Mouse (Mus musculus) liver, adult 2 months (tissue): ENCODE results near the gene Spaca4. TPM values are rescaled to one million over a fixed set of nuclear protein-coding genes. Genes with fewer than 3 reads are reported as not detected.
A peak's percentile ranks its signal among the peaks of the same experiment; 100 is the strongest.

Source experiments
- DNase-seq: peaks from one replicate; pipeline ENCODE4 v3.0.0-alpha.2; 2011; ENCODE audit warnings: low read depth, low spot score; ENCODE audit errors: extremely low read depth
- H3K27ac ChIP-seq: fragments of 200-500 bp; replicated peaks from 2 replicates; pipeline ENCODE4 v1.5.1; 2012; ENCODE audit warnings: low read depth, mild to moderate bottlenecking, control low read depth, inconsistent platforms, low read length; ENCODE audit not compliant: insufficient read depth
- H3K27me3 ChIP-seq: fragments of 200-500 bp; 2 replicates; pipeline ENCODE4 v1.6.1; 2012; ENCODE audit warnings: mild to moderate bottlenecking, moderate library complexity, low read length, inconsistent platforms; ENCODE audit not compliant: control insufficient read depth, insufficient read depth
- H3K36me3 ChIP-seq: fragments of 200-500 bp; 2 replicates; pipeline ENCODE4 v1.6.1; 2012; ENCODE audit warnings: low read length, inconsistent platforms; ENCODE audit not compliant: control insufficient read depth, insufficient read depth
- H3K4me1 ChIP-seq: fragments of 200-500 bp; 2 replicates; pipeline ENCODE4 v1.6.1; 2011; ENCODE audit warnings: low read length; ENCODE audit not compliant: control insufficient read depth, insufficient read depth
- H3K4me3 ChIP-seq: fragments of 200-500 bp; 2 replicates; pipeline ENCODE4 v1.5.1; 2011; ENCODE audit warnings: low read depth, mild to moderate bottlenecking, control low read depth, low read length, moderate library complexity; ENCODE audit not compliant: insufficient read depth
- H3K79me2 ChIP-seq: fragments of 200-500 bp; 2 replicates; pipeline ENCODE4 v1.6.1; 2012; ENCODE audit warnings: inconsistent platforms, mild to moderate bottlenecking, low read length, moderate library complexity; ENCODE audit not compliant: control insufficient read depth, insufficient read depth
- H3K9ac ChIP-seq: fragments of 200-500 bp; 2 replicates; pipeline ENCODE4 v1.6.1; 2012; ENCODE audit warnings: low read depth, mild to moderate bottlenecking, control low read depth, inconsistent platforms, low read length
- CTCF ChIP-seq: fragments of 200-500 bp; IDR thresholded peaks from 2 replicates; pipeline ENCODE4 v1.5.1; 2011; ENCODE audit warnings: low read depth, low read length, control low read depth
- POLR2A ChIP-seq: fragments of 200-500 bp; IDR thresholded peaks from 2 replicates; pipeline ENCODE4 v1.6.1; 2011; ENCODE audit warnings: low read length, control low read depth; ENCODE audit not compliant: insufficient read depth; ENCODE audit errors: extremely low read depth
- WGBS: fragments of 180-500 bp; shearing (Covaris S2); methylation state at CpG from one replicate; pipeline ENCODE4 v1.1.7; 2018; 5-methylcytosine and 5-hydroxymethylcytosine counted together
- polyA plus RNA-seq: library from polyadenylated mRNA; depleted of rRNA; stranded (reverse); fragments of >200 nt; gene quantifications from 2 replicates; pipeline ENCODE4 v1.2.3, GENCODE M21; 2012; rRNA removed
- total RNA-seq: library from RNA; depleted of rRNA; stranded (reverse); fragments of >200 nt; gene quantifications from 2 replicates; pipeline ENCODE4 v1.2.3, GENCODE M21; 2014; rRNA removed

Gene Spaca4
- total RNA-seq (not detected in 2 replicates), polyA plus RNA-seq (not detected in 2 replicates)

GRCm38 (mm10) chr7:45725713-45726112 is at the start of gene Spaca4:
Gene Spaca4 (minus strand): TSS chr7:45725813.
- DNase-seq = no peak
- 93% methylated on average over 11 of the region's 11 CpGs for WGBS
- Histone ChIP-seq H3K9ac (no peak within 1 kb of the TSS), H3K4me1 (0 out of 2 replicates have a peak, but pooled peaks cover 3% of the 10 kb centered on the region), H3K36me3 (no peaks in the 10 kb centered on the region), H3K79me2 (no peaks in the 10 kb centered on the region), H3K27me3 (no peaks in the 10 kb centered on the region), H3K4me3 (no peak within 1 kb of the TSS), H3K27ac (no peak within 1 kb of the TSS)
- TF ChIP-seq CTCF (no peak), POLR2A (no peak)

- no peak for TF ChIP-seq CTCF
- no peak for TF ChIP-seq POLR2A
- DNase-seq = no peak
- Histone ChIP-seq H3K27me3 (no peaks in the 10 kb centered on the region), H3K4me1 (no peaks in the 10 kb centered on the region), H3K36me3 (no peaks in the 10 kb centered on the region), H3K27ac (no peak overlapping the region), H3K4me3 (no peak overlapping the region), H3K79me2 (no peaks in the 10 kb centered on the region), H3K9ac (no peak overlapping the region)
- WGBS = 68% methylated on average over 7 of the region's 7 CpGs
These were observed 49.6 kb upstream of the Spaca4 start for GRCm38 (mm10) chr7:45775237-45775636.

- no peak for DNase-seq
- no peak overlapping the region for H3K9ac ChIP-seq
- no peak overlapping the region for H3K4me3 ChIP-seq
- H3K36me3 ChIP-seq = no peaks in the 10 kb centered on the region
- no peak overlapping the region for H3K27ac ChIP-seq
- no peaks in the 10 kb centered on the region for H3K27me3 ChIP-seq
- TF ChIP-seq POLR2A = no peak
- WGBS = 76% methylated on average over 4 of the region's 4 CpGs
- H3K4me1 ChIP-seq = no peaks in the 10 kb centered on the region
- no peaks in the 10 kb centered on the region for H3K79me2 ChIP-seq
These were observed 45.5 kb upstream of the Spaca4 start for GRCm38 (mm10) chr7:45771101-45771500.

DNA sequence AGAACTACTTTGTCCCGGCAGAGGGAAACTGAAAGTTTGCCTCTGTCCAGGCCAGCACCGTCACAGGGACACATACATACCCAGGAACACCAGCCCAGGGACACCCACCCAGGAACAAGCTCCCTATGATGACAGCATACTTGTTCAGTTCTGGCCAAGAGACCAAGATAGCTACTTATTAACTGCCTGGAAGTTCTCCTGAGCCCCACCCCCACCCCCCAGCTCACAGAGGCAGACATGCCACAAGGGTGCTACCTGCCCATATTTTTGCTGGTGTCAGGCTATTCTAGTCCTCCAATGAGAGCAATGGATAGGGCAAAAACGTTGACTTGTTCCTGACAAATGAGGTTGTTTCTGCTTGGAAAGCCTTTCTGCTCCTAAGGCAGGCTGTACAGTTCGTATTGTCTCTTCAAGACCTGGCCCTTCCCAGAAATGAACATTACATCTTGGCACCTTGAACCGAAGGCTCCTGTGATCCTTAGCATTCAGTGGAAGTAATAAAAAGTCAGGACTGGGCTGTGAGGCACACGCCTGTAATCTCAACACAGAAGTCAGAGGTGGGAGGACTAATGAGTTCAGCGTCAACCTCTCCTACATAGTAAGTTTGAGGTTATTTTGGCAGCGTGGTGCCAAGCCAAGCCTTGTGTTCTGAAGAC is 44.9 kb upstream of the Spaca4 start:
- no peaks in the 10 kb centered on the region for H3K36me3 ChIP-seq
- no peak overlapping the region for H3K4me3 ChIP-seq
- 57% methylated on average over 8 of the region's 8 CpGs for WGBS
- no peaks in the 10 kb centered on the region for H3K79me2 ChIP-seq
- no peak overlapping the region for H3K27ac ChIP-seq
- no peak overlapping the region for H3K9ac ChIP-seq
- no peaks in the 10 kb centered on the region for H3K27me3 ChIP-seq
- TF ChIP-seq CTCF (no peak), POLR2A (no peak)
- no peaks in the 10 kb centered on the region for H3K4me1 ChIP-seq
- peak; percentile 58 for DNase-seq

DNA sequence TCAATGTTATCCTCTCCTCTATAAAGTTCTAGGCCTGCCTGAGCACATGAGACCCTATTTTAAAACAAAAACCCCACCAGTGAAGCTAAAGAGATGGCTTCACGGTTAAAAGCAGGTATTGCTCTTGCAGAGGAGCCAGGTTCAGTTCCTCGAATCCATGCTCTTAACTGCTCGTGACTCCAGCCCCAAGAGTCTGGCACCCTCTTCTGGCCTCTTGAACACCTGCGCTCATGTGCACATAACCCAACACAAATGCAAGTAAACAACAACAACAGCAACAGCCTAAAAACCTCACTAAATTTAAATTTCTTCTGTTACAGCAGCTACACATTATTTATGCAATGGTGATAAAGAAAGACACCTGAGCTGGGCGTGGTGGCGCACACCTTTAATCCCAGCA is 41.9 kb upstream of the Spaca4 start:
- TF ChIP-seq POLR2A (no peak), CTCF (no peak)
- 97% methylated on average over 6 of the region's 6 CpGs for WGBS
- H3K27ac ChIP-seq = no peak overlapping the region
- H3K36me3 ChIP-seq = no peaks in the 10 kb centered on the region
- H3K4me3 ChIP-seq = no peak overlapping the region
- no peaks in the 10 kb centered on the region for H3K27me3 ChIP-seq
- no peaks in the 10 kb centered on the region for H3K79me2 ChIP-seq
- no peaks in the 10 kb centered on the region for H3K4me1 ChIP-seq
- H3K9ac ChIP-seq = no peak overlapping the region
- DNase-seq = no peak

DNA sequence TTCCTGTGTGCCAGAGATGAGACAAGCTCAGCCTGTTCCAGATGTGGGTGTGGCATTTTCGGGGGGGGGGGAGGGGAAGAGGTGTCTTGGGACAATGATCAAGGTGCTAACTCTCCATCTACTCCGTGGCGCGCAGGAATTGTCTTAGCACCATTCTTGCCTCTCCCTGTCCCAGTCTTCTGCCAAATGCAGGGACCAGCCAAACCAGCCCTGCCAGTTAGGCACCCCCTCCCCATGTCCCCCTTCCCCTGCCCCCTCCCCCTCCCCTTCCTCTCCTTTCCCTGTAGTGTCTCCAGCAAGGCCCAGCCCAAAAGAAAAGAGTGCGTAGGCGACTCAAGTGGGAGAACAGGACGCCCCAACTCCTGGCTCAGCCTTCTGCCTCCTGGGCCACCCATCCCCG is 41.2 kb upstream of the Spaca4 start:
- Histone ChIP-seq H3K36me3 (no peaks in the 10 kb centered on the region), H3K9ac (no peak overlapping the region), H3K27ac (no peak overlapping the region), H3K27me3 (no peaks in the 10 kb centered on the region), H3K4me3 (no peak overlapping the region), H3K4me1 (no peaks in the 10 kb centered on the region), H3K79me2 (no peaks in the 10 kb centered on the region)
- no peak for DNase-seq
- 65% methylated on average over 8 of the region's 8 CpGs for WGBS
- TF ChIP-seq CTCF = no peak
- no peak for TF ChIP-seq POLR2A
